Mouse (Mus musculus): ENCODE measurements around the gene Tnni3k.

DNA sequence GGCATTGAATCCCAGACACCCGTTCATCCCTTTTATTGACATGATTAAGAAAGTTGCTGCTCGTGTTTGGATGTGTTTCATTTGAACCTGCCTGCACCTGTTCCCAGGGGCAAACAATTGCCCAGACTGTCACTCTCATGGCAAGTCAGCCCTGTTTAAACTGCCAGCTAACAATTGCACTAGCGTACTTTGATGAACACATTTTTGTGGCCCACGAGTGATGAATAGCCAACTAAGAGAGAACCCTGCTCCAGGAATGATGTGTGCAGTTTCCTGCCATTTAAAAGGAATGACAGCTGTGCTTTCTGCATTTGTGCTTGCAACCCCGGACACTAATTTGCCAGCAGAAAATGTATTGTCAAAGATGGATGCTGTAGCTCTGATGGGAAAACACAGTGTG lies 312.3 kb downstream of the Tnni3k start:
- TF ChIP-seq CTCF (IDR thresholded peaks at IDR 0.05; ENCODE audit: low read depth) (no peak), EP300 (optimal IDR thresholded peaks at IDR 0.05) (no peak)

Data from stomach, postnatal 0 days (tissue).